Mouse (Mus musculus): ENCODE measurements around the gene Mboat1. TPM values are rescaled to one million over a fixed set of nuclear protein-coding genes. Genes with fewer than 3 reads are reported as not detected.

The Mboat1 gene
- polyA plus RNA-seq, 1 experiment from 2014 or later, result 2.2 TPM

DNA sequence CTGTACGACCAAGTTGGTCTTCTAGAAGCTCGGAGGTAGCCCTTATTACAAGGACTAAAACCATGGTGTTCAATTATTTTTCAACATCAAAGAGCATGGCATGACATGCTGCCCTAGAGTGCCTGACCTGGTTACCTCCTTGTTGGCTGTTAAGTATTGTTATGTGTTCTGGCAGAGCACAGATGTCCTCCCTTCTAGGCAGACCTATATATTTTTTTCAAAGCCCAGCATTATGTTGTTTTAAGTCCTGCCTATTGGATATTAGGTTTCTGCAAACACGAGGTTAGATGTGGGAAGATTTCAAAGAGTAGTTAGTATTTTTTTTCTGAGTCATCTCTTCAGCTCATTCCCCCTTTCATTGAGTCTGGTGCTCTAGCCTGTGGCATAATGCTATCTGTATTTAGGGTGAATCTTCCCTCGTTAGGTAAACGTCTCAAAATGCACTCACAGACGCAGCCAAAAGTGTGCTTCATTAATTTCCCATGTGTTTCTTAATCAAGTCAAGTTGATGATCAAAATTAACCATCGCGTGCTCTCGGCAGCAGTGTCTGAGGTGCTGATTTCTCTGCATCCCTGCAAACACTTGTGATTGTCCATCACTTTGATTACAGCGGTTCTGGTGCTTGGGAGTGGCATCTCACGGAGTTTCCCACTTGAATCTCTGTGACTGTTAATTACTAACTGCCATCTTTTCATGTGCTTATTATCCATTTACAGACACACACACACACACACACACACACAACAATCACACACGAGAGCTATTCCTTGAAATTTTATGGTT, 81.5 kb downstream of the Mboat1 start:
- H3K9ac ChIP-seq, result no peak overlapping the region
- no peaks in the 10 kb centered on the region for H3K9me3 ChIP-seq (replicated peaks)
- no peak for ATAC-seq (replicated peaks; ENCODE audit: insufficient number of reproducible peaks, insufficient read depth, low FRiP score, low read depth)
- H3K4me2 ChIP-seq, result no peak overlapping the region
- H3K27ac ChIP-seq, result no peak overlapping the region
- WGBS, result 75% methylated on average over 12 of the region's 12 CpGs
- H3K36me3 ChIP-seq, result no peaks in the 10 kb centered on the region
- H3K4me1 ChIP-seq (replicated peaks), result no peaks in the 10 kb centered on the region
- H3K4me3 ChIP-seq, result no peak overlapping the region
- no peaks in the 10 kb centered on the region for H3K27me3 ChIP-seq

DNA sequence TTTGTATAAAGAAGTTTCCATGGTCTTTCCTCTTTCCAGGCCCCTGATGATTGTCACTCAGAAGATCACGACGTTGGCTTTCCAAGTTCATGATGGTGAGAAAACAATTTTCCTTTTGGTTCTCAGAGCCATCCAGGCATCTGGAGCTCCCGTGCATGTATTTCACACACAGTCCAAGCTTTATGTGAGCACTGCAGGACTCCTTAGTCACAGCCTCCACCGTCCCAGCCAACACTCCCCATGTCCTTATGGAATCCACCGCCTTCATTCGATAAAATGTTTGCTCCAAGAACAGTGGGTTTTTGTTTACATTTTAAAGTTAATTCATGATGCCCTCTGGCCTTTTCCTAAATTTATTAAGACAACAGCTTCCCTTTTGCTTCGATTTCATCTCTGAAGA, 83.3 kb downstream of the Mboat1 start:
- H3K36me3 ChIP-seq, result no peaks in the 10 kb centered on the region
- WGBS, result 84% methylated on average over 7 of the region's 7 CpGs
- H3K27me3 ChIP-seq, result no peaks in the 10 kb centered on the region
- H3K27ac ChIP-seq, result no peak overlapping the region
- no peak for ATAC-seq (replicated peaks; ENCODE audit: insufficient number of reproducible peaks, insufficient read depth, low FRiP score, low read depth)
- no peaks in the 10 kb centered on the region for H3K9me3 ChIP-seq (replicated peaks)
- no peak overlapping the region for H3K4me3 ChIP-seq
- H3K9ac ChIP-seq, result no peak overlapping the region
- H3K4me2 ChIP-seq, result no peak overlapping the region
- H3K4me1 ChIP-seq (replicated peaks), result no peaks in the 10 kb centered on the region

- Histone ChIP-seq H3K27ac (no peak overlapping the region), H3K36me3 (no peaks in the 10 kb centered on the region), H3K27me3 (no peaks in the 10 kb centered on the region), H3K4me1 (replicated peaks) (no peaks in the 10 kb centered on the region), H3K4me3 (no peak overlapping the region), H3K4me2 (no peak overlapping the region), H3K9ac (no peak overlapping the region), H3K9me3 (replicated peaks) (no peaks in the 10 kb centered on the region)
- ATAC-seq (replicated peaks; ENCODE audit: insufficient number of reproducible peaks, insufficient read depth, low FRiP score, low read depth), result no peak
- WGBS, result 41% methylated on average over 3 of the region's 3 CpGs
Measured at GRCm38 (mm10) chr13:30221316-30221715, 85.0 kb downstream of the Mboat1 start.

DNA sequence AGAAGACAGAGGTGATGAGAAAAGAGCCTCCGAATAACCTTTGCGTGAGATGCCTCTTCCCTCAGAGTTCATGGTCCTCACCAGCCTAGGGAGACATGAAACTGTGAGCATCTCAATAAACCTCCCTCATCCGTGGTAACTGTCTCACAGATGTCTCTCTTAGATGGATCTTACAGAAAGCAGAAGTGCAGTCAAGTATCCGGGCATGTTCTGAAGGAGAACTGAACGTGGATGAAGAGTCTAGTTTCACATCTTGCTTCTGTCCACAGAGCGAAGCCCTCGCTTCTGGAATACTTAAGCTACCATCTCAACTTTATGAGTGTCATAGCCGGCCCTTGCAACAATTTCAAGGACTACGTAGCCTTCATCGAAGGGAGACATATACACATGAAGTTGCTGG, 87.8 kb downstream of the Mboat1 start:
- no peak overlapping the region for H3K4me2 ChIP-seq
- no peak overlapping the region for H3K4me3 ChIP-seq
- H3K9me3 ChIP-seq (replicated peaks), result no peaks in the 10 kb centered on the region
- H3K9ac ChIP-seq, result no peak overlapping the region
- no peak for ATAC-seq (replicated peaks; ENCODE audit: insufficient number of reproducible peaks, insufficient read depth, low FRiP score, low read depth)
- H3K4me1 ChIP-seq (replicated peaks), result no peaks in the 10 kb centered on the region
- no peak overlapping the region for H3K27ac ChIP-seq
- 89% methylated on average over 10 of the region's 10 CpGs for WGBS
- H3K27me3 ChIP-seq, result no peaks in the 10 kb centered on the region
- H3K36me3 ChIP-seq, result no peaks in the 10 kb centered on the region

GRCm38 (mm10) chr13:30224659-30225058, 88.4 kb downstream of the Mboat1 start:
- 89% methylated on average over 6 of the region's 6 CpGs for WGBS
- no peaks in the 10 kb centered on the region for H3K27me3 ChIP-seq
- no peaks in the 10 kb centered on the region for H3K9me3 ChIP-seq (replicated peaks)
- no peak overlapping the region for H3K27ac ChIP-seq
- ATAC-seq (replicated peaks; ENCODE audit: insufficient number of reproducible peaks, insufficient read depth, low FRiP score, low read depth), result no peak
- H3K4me2 ChIP-seq, result no peak overlapping the region
- H3K4me3 ChIP-seq, result no peak overlapping the region
- H3K9ac ChIP-seq, result no peak overlapping the region
- no peaks in the 10 kb centered on the region for H3K36me3 ChIP-seq
- no peaks in the 10 kb centered on the region for H3K4me1 ChIP-seq (replicated peaks)

GRCm38 (mm10) chr13:30228762-30229161, 92.5 kb downstream of the Mboat1 start:
- WGBS, result 72% methylated on average over 5 of the region's 5 CpGs
- Histone ChIP-seq H3K4me1 (replicated peaks) (no peaks in the 10 kb centered on the region), H3K9ac (no peak overlapping the region), H3K27ac (no peak overlapping the region), H3K4me3 (no peak overlapping the region), H3K9me3 (replicated peaks) (no peaks in the 10 kb centered on the region), H3K27me3 (no peaks in the 10 kb centered on the region), H3K4me2 (no peak overlapping the region), H3K36me3 (no peaks in the 10 kb centered on the region)
- ATAC-seq (replicated peaks; ENCODE audit: insufficient number of reproducible peaks, insufficient read depth, low FRiP score, low read depth), result no peak

GRCm38 (mm10) chr13:30229625-30230139, 93.4 kb downstream of the Mboat1 start:
- H3K4me3 ChIP-seq, result no peak overlapping the region
- H3K4me2 ChIP-seq, result no peak overlapping the region
- no peak overlapping the region for H3K9ac ChIP-seq
- no peaks in the 10 kb centered on the region for H3K36me3 ChIP-seq
- WGBS, result 78% methylated on average over 9 of the region's 9 CpGs
- ATAC-seq (replicated peaks; ENCODE audit: insufficient number of reproducible peaks, insufficient read depth, low FRiP score, low read depth), result no peak
- H3K9me3 ChIP-seq (replicated peaks), result no peaks in the 10 kb centered on the region
- no peaks in the 10 kb centered on the region for H3K4me1 ChIP-seq (replicated peaks)
- no peak overlapping the region for H3K27ac ChIP-seq
- H3K27me3 ChIP-seq, result no peaks in the 10 kb centered on the region

GRCm38 (mm10) chr13:30235056-30235750, 98.9 kb downstream of the Mboat1 start:
- H3K36me3 ChIP-seq, result no peaks in the 10 kb centered on the region
- H3K27ac ChIP-seq, result peak overlapping the region; percentile 63
- no peaks in the 10 kb centered on the region for H3K9me3 ChIP-seq (replicated peaks)
- H3K9ac ChIP-seq, result no peak overlapping the region
- WGBS, result 47% methylated on average over 11 of the region's 11 CpGs
- peaks cover 9% of the 10 kb centered on the region for H3K4me1 ChIP-seq (replicated peaks)
- H3K4me2 ChIP-seq, result peak overlapping the region; percentile 38; the same call in 1 of the 2 replicates
- H3K27me3 ChIP-seq, result no peaks in the 10 kb centered on the region
- ATAC-seq (replicated peaks; ENCODE audit: insufficient number of reproducible peaks, insufficient read depth, low FRiP score, low read depth), result peak; percentile 81; the same call in 1 of the 2 replicates
- H3K4me3 ChIP-seq, result no peak overlapping the region

DNA sequence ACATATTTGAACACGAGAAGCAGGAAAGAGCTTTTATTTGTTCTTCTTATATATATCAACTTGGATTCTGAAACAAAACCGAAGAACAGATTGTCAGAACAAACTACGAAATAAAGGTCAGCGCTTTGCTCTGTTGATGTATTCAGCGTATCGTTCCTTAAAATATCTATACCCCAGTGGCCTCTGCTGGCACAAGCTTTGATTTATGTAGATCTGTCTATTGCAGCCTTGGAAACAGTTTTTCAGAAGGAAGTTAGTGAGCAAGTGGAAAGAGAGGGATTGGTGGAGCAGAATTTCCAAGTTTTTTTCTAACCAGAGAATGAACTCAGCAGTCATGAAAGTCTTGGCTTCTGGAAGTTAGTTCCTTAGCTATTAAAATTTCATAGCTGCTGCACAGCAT, 103.1 kb downstream of the Mboat1 start:
- 83% methylated on average over 6 of the region's 6 CpGs for WGBS

GRCm38 (mm10) chr13:30245573-30245972, 109.3 kb downstream of the Mboat1 start:
- no peak overlapping the region for H3K4me3 ChIP-seq
- no peaks in the 10 kb centered on the region for H3K4me1 ChIP-seq (replicated peaks)
- no peak overlapping the region for H3K4me2 ChIP-seq
- 60% methylated on average over 4 of the region's 4 CpGs for WGBS
- H3K27ac ChIP-seq, result no peak overlapping the region
- no peaks in the 10 kb centered on the region for H3K27me3 ChIP-seq
- H3K36me3 ChIP-seq, result no peaks in the 10 kb centered on the region
- H3K9ac ChIP-seq, result no peak overlapping the region
- no peak for ATAC-seq (replicated peaks; ENCODE audit: insufficient number of reproducible peaks, insufficient read depth, low FRiP score, low read depth)
- H3K9me3 ChIP-seq (replicated peaks), result no peaks in the 10 kb centered on the region

More for the DNA sequence above, 103.1 kb downstream of the Mboat1 start:
- no peaks in the 10 kb centered on the region for H3K9me3 ChIP-seq (replicated peaks)
- no peaks in the 10 kb centered on the region for H3K27me3 ChIP-seq
- H3K36me3 ChIP-seq, result no peaks in the 10 kb centered on the region
- H3K4me3 ChIP-seq, result no peak overlapping the region
- H3K4me1 ChIP-seq (replicated peaks), result peaks cover 9% of the 10 kb centered on the region
- H3K9ac ChIP-seq, result no peak overlapping the region
- no peak overlapping the region for H3K27ac ChIP-seq
- ATAC-seq (replicated peaks; ENCODE audit: insufficient number of reproducible peaks, insufficient read depth, low FRiP score, low read depth), result no peak
- H3K4me2 ChIP-seq, result no peak overlapping the region

DNA sequence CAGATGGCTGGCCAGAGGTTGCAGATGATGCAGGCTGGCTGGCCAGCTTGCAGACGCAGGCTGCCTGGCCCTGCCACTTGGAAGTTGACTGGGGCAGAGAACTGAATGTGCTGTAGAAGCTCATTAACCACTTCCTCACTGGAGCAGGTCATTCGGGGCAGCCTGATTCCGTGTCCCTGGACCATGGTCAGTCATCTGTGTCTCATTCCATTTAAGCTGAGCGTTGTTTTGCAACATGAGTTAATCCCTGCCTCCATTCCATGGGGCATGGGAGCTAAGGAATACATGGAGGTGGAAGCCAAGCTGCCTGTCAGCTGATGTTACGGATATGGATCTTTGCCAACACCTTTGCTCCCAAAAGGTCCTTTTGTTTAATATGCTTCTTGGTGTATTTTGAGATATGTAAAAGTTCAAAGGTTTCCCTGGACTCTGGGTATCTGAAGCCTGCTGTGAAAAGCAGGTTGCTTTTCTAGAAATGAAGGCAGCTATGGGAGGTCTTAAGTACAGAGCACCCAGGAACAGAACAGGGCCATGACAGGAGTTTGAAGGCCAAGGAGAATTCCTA, 114.1 kb downstream of the Mboat1 start:
- Histone ChIP-seq H3K4me3 (no peak overlapping the region), H3K36me3 (no peaks in the 10 kb centered on the region), H3K9me3 (replicated peaks) (no peaks in the 10 kb centered on the region), H3K27me3 (no peaks in the 10 kb centered on the region), H3K9ac (no peak overlapping the region), H3K4me2 (no peak overlapping the region), H3K4me1 (replicated peaks) (peaks cover 19% of the 10 kb centered on the region), H3K27ac (no peak overlapping the region)
- WGBS, result 68% methylated on average over 5 of the region's 5 CpGs
- no peak for ATAC-seq (replicated peaks; ENCODE audit: insufficient number of reproducible peaks, insufficient read depth, low FRiP score, low read depth)
